ENCODE assay signal across 10 mouse cellular contexts in the genomic region with DNA sequence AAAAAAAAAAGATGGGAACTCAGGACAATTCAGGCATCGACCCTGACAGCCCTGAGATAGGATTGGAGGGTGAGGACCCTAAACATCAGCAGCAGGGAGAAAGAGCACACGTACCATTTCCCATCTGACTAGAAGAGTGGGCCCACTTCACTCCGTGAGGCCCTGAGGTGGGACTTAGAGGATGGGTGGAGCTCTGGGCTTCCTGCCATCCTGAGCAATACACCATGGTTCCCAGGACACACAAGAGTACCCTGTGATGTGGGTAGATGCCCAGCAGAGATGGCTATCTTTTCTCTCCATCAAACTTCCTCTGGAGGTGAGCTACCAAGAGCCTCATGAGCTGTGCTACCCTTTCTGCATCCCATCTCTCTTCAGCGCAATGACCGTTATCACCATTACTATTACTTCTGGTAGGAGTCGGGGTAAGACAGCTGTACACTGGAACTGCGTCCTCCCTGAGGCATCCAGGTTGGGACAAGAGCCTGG. TPM values are rescaled to one million over a fixed set of nuclear protein-coding genes. Genes with fewer than 3 reads are reported as not detected.
DNase-seq lines count a peak whose midpoint lies in the region; ATAC-seq lines count a peak whose summit lies in the region.
"Had no signal": no experiment of that assay in that cellular context is flagged by ENCODE, and none has a peak within 500 bp of the region (broad histone marks: within the 10 kb centered on the region; RNA-seq: fewer than 3 reads in every experiment).

No protein-coding gene starts in this region.

- H3K27me3 ChIP-seq in kidney, embryonic 14.5 days (ENCODE audit: control insufficient read depth, insufficient read depth, low read length): peaks cover 21% of the 10 kb centered on the region
- peaks cover 48% of the 10 kb centered on the region for H3K27me3 ChIP-seq in embryonic facial prominence, embryonic 13.5 days
- peaks cover 25% of the 10 kb centered on the region for H3K27me3 ChIP-seq in intestine, embryonic 15.5 days (replicated peaks)
- H3K27me3 ChIP-seq in neural tube, embryonic 13.5 days: peaks cover 36% of the 10 kb centered on the region

- H3K36me3 ChIP-seq in kidney, embryonic 14.5 days (ENCODE audit: control insufficient read depth, insufficient read depth, low read length): no peaks in the 10 kb centered on the region
- H3K36me3 ChIP-seq in embryonic facial prominence, embryonic 13.5 days: no peaks in the 10 kb centered on the region
- H3K36me3 ChIP-seq in intestine, embryonic 15.5 days: no peaks in the 10 kb centered on the region
- no peaks in the 10 kb centered on the region for H3K36me3 ChIP-seq in neural tube, embryonic 13.5 days

- no peak for DNase-seq in kidney, postnatal 36 days
- DNase-seq in right cerebral cortex, postnatal 25 days: no peak
- no peak for DNase-seq in Muller cell, postnatal 12 days (ENCODE audit: inconsistent ontology term)
- DNase-seq in ovary, postnatal 36 days (ENCODE audit: low spot score): no peak
- DNase-seq: kidney, postnatal 10 days had no signal

- H3K9me3 ChIP-seq in kidney, embryonic 14.5 days (ENCODE audit: control insufficient read depth, low read length): no peaks in the 10 kb centered on the region
- peaks cover 3% of the 10 kb centered on the region; the same call in 1 of the 2 replicates for H3K9me3 ChIP-seq in embryonic facial prominence, embryonic 13.5 days
- no peaks in the 10 kb centered on the region for H3K9me3 ChIP-seq in intestine, embryonic 15.5 days
- no peaks in the 10 kb centered on the region for H3K9me3 ChIP-seq in neural tube, embryonic 13.5 days
- H3K9me3 ChIP-seq: megakaryocyte, embryonic 14.5 days had no signal

- H3K4me1 ChIP-seq in kidney, embryonic 14.5 days (ENCODE audit: control insufficient read depth, insufficient read depth, low read length): no peaks in the 10 kb centered on the region
- H3K4me1 ChIP-seq in embryonic facial prominence, embryonic 13.5 days: peaks cover 6% of the 10 kb centered on the region
- H3K4me1 ChIP-seq in intestine, embryonic 15.5 days (replicated peaks): peaks cover 6% of the 10 kb centered on the region; the same call in 1 of the 2 replicates
- H3K4me1 ChIP-seq in neural tube, embryonic 13.5 days (replicated peaks): peaks cover 27% of the 10 kb centered on the region
- H3K4me1 ChIP-seq: megakaryocyte, embryonic 14.5 days had no signal

- H3K4me2 ChIP-seq in kidney, embryonic 14.5 days (replicated peaks; ENCODE audit: low read depth, low read length): peak overlapping the region; percentile 61
- peak overlapping the region; percentile 77 for H3K4me2 ChIP-seq in embryonic facial prominence, embryonic 13.5 days
- peak overlapping the region; percentile 62 for H3K4me2 ChIP-seq in intestine, embryonic 15.5 days (replicated peaks)
- H3K4me2 ChIP-seq in neural tube, embryonic 13.5 days: peak overlapping the region; percentile 73

- H3K9ac ChIP-seq in kidney, embryonic 14.5 days (ENCODE audit: low read depth, low read length): 0 out of 2 replicates have a peak overlapping the region, but pooled peaks have one; percentile 38
- peak overlapping the region; percentile 67; the same call in 1 of the 2 replicates for H3K9ac ChIP-seq in embryonic facial prominence, embryonic 13.5 days
- no peak overlapping the region; the same call in 1 of the 2 replicates for H3K9ac ChIP-seq in intestine, embryonic 15.5 days
- H3K9ac ChIP-seq in neural tube, embryonic 13.5 days: peak overlapping the region; percentile 81

- H3K27ac ChIP-seq in kidney, embryonic 14.5 days (ENCODE audit: low read depth, low read length): no peak overlapping the region
- no peak overlapping the region for H3K27ac ChIP-seq in embryonic facial prominence, embryonic 13.5 days
- H3K27ac ChIP-seq in intestine, embryonic 15.5 days: no peak overlapping the region
- H3K27ac ChIP-seq in neural tube, embryonic 13.5 days (replicated peaks): 0 out of 2 replicates have a peak overlapping the region, but pooled peaks have one; percentile 23

- WGBS in kidney, embryonic 14.5 days: 25% methylated on average over 7 of the region's 7 CpGs
- WGBS in embryonic facial prominence, embryonic 13.5 days: 21% methylated on average over 7 of the region's 7 CpGs
- WGBS in intestine, embryonic 15.5 days: 31% methylated on average over 7 of the region's 7 CpGs
- 21% methylated on average over 7 of the region's 7 CpGs for WGBS in neural tube, embryonic 13.5 days

- H3K4me3 ChIP-seq in kidney, embryonic 14.5 days (ENCODE audit: low read length): peak overlapping the region; percentile 35
- H3K4me3 ChIP-seq in embryonic facial prominence, embryonic 13.5 days: peak overlapping the region; percentile 47
- H3K4me3 ChIP-seq in intestine, embryonic 15.5 days (replicated peaks): peak overlapping the region; percentile 30
- peak overlapping the region; percentile 56 for H3K4me3 ChIP-seq in neural tube, embryonic 13.5 days
- H3K4me3 ChIP-seq: megakaryocyte, embryonic 14.5 days had no signal

- ATAC-seq in kidney, embryonic 14.5 days (ENCODE audit: low FRiP score, low TSS enrichment): no peak
- ATAC-seq in embryonic facial prominence, embryonic 13.5 days (ENCODE audit: insufficient number of reproducible peaks, insufficient read depth, low FRiP score, low TSS enrichment, low read depth): no peak
- no peak for ATAC-seq in intestine, embryonic 15.5 days
- ATAC-seq in neural tube, embryonic 13.5 days (ENCODE audit: low read depth): peak; percentile 51; the same call in 1 of the 2 replicates

RNA-seq across cellular contexts. Expression of a gene that starts 13.8 kb away (rescaled TPM):
- 0.07 and 0.67 TPM in 2 replicates for polyA plus RNA-seq in kidney, embryonic 14.5 days (2014; fragmentation: Nextera tagmentation; extraction: Ambion mirVana)
- 0.34 and 0.37 TPM in 2 replicates for polyA plus RNA-seq in embryonic facial prominence, embryonic 13.5 days (2015; fragmentation: Nextera tagmentation; extraction: Ambion mirVana)
- polyA plus RNA-seq in intestine, embryonic 15.5 days (2015; fragmentation: Nextera tagmentation; extraction: Ambion mirVana): 0.53 and 0.67 TPM in 2 replicates
- polyA plus RNA-seq in neural tube, embryonic 13.5 days (2015; fragmentation: Nextera tagmentation; extraction: Ambion mirVana): 10.7 and 11.3 TPM in 2 replicates

RNA-seq across cellular contexts. Expression of a gene that starts 30.2 kb away (rescaled TPM):
- polyA plus RNA-seq in kidney, embryonic 14.5 days (2014; fragmentation: Nextera tagmentation; extraction: Ambion mirVana): not detected in 2 replicates
- polyA plus RNA-seq in embryonic facial prominence, embryonic 13.5 days (2015; fragmentation: Nextera tagmentation; extraction: Ambion mirVana): not detected in 2 replicates
- polyA plus RNA-seq in intestine, embryonic 15.5 days (2015; fragmentation: Nextera tagmentation; extraction: Ambion mirVana): not detected in 2 replicates
- not detected in 2 replicates for polyA plus RNA-seq in neural tube, embryonic 13.5 days (2015; fragmentation: Nextera tagmentation; extraction: Ambion mirVana)

RNA-seq across cellular contexts. Expression of a gene that starts 54.3 kb away (rescaled TPM):
- not detected in 2 replicates for polyA plus RNA-seq in kidney, embryonic 14.5 days (2014; fragmentation: Nextera tagmentation; extraction: Ambion mirVana)
- not detected in 2 replicates for polyA plus RNA-seq in embryonic facial prominence, embryonic 13.5 days (2015; fragmentation: Nextera tagmentation; extraction: Ambion mirVana)
- polyA plus RNA-seq in intestine, embryonic 15.5 days (2015; fragmentation: Nextera tagmentation; extraction: Ambion mirVana): not detected in 2 replicates
- polyA plus RNA-seq in neural tube, embryonic 13.5 days (2015; fragmentation: Nextera tagmentation; extraction: Ambion mirVana): not detected in 2 replicates
